10 mouse cellular contexts compared by ENCODE assay signal in the genomic region with DNA sequence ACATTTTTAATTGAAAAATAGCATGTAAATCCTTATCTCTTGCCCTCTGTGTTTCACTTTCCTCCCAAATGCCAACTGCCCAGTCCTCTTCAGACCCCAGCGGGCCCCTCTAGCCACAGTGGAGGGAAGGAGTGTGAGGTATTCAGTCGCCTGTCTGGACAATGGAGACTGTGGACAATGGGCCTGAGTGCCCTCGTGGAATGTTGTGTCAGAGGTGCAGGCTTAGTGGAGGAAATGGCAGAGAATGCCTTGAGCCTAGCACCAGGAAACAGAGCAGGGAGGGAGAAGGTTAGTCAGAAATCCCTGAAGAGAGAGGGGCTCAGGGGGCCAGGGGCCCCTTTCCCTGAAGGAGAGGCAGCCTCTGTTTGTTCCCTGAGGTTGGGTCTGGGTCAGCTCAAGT.
A peak's percentile ranks its signal among the peaks of the same experiment; 100 is the strongest.
DNase-seq lines count a peak whose midpoint lies in the region; ATAC-seq lines count a peak whose summit lies in the region.
"Had no signal": no experiment of that assay in that cellular context is flagged by ENCODE, and none has a peak within 500 bp of the region (broad histone marks: within the 10 kb centered on the region; RNA-seq: fewer than 3 reads in every experiment).

No protein-coding gene starts in this region.

- no peaks in the 10 kb centered on the region for H3K27me3 ChIP-seq in forebrain, embryonic 11.5 days (ENCODE audit: control insufficient read depth, insufficient read depth, low read length)
- H3K27me3 ChIP-seq in forebrain, embryonic 16.5 days (replicated peaks; ENCODE audit: control insufficient read depth, insufficient read depth, low read length), result no peaks in the 10 kb centered on the region
- no peaks in the 10 kb centered on the region for H3K27me3 ChIP-seq in kidney, embryonic 15.5 days
- H3K27me3 ChIP-seq in intestine, embryonic 14.5 days (replicated peaks; ENCODE audit: control insufficient read depth, insufficient read depth, low read length), result no peaks in the 10 kb centered on the region

- H3K4me1 ChIP-seq in forebrain, embryonic 11.5 days (replicated peaks; ENCODE audit: control insufficient read depth, insufficient read depth, low read length), result peaks cover 2% of the 10 kb centered on the region; the same call in 1 of the 2 replicates
- no peaks in the 10 kb centered on the region; the same call in 1 of the 2 replicates for H3K4me1 ChIP-seq in forebrain, embryonic 16.5 days (replicated peaks; ENCODE audit: control insufficient read depth, insufficient read depth, low read length)
- peaks cover 75% of the 10 kb centered on the region for H3K4me1 ChIP-seq in kidney, embryonic 15.5 days
- peaks cover 55% of the 10 kb centered on the region for H3K4me1 ChIP-seq in intestine, embryonic 14.5 days (replicated peaks; ENCODE audit: control insufficient read depth, insufficient read depth, low read length)

- 11% methylated on average over 3 of the region's 3 CpGs for WGBS in forebrain, embryonic 11.5 days
- 11% methylated on average over 3 of the region's 3 CpGs for WGBS in forebrain, embryonic 16.5 days
- 20% methylated on average over 3 of the region's 3 CpGs for WGBS in kidney, embryonic 15.5 days
- WGBS in intestine, embryonic 14.5 days, result 48% methylated on average over 3 of the region's 3 CpGs

- peak; percentile 73 for ATAC-seq in forebrain, embryonic 11.5 days (replicated peaks; ENCODE audit: low FRiP score)
- ATAC-seq in forebrain, embryonic 16.5 days, result no peak
- ATAC-seq in kidney, embryonic 15.5 days (replicated peaks; ENCODE audit: low FRiP score), result no peak
- ATAC-seq in intestine, embryonic 14.5 days (replicated peaks; ENCODE audit: low FRiP score, low TSS enrichment, low read depth), result no peak

- no peak overlapping the region for H3K4me3 ChIP-seq in forebrain, embryonic 11.5 days (ENCODE audit: low read depth, low read length)
- H3K4me3 ChIP-seq in forebrain, embryonic 16.5 days (replicated peaks; ENCODE audit: low read length), result no peak overlapping the region
- no peak overlapping the region for H3K4me3 ChIP-seq in kidney, embryonic 15.5 days (replicated peaks)
- H3K4me3 ChIP-seq in intestine, embryonic 14.5 days (ENCODE audit: low read depth, low read length), result no peak overlapping the region

- H3K27ac ChIP-seq in forebrain, embryonic 11.5 days (ENCODE audit: low read depth, low read length), result no peak overlapping the region
- no peak overlapping the region for H3K27ac ChIP-seq in forebrain, embryonic 16.5 days (ENCODE audit: low read length)
- H3K27ac ChIP-seq in kidney, embryonic 15.5 days, result peak overlapping the region; percentile 73
- H3K27ac ChIP-seq in intestine, embryonic 14.5 days (ENCODE audit: low read depth), result peak overlapping the region; percentile 24; the same call in 1 of the 2 replicates

- DNase-seq in forebrain, embryonic 11.5 days (ENCODE audit: low spot score), result no peak
- no peak for DNase-seq in kidney, postnatal 10 days
- DNase-seq in Muller cell, postnatal 12 days (ENCODE audit: inconsistent ontology term), result peak; percentile 69
- DNase-seq in intestine, embryonic 14.5 days (ENCODE audit: low spot score), result no peak
- no peak for DNase-seq in right cerebral cortex, postnatal 36 days (ENCODE audit: low spot score in 2 of 2)
- no peak for DNase-seq in layer of hippocampus, adult 9-10 months (ENCODE audit: low spot score)
- DNase-seq: kidney, adult 18-20 months had no signal

- no peak overlapping the region for H3K4me2 ChIP-seq in forebrain, embryonic 11.5 days (ENCODE audit: low read depth, low read length, severe bottlenecking)
- H3K4me2 ChIP-seq in forebrain, embryonic 16.5 days (ENCODE audit: low read length), result no peak overlapping the region
- no peak overlapping the region for H3K4me2 ChIP-seq in kidney, embryonic 15.5 days
- no peak overlapping the region for H3K4me2 ChIP-seq in intestine, embryonic 14.5 days (ENCODE audit: low read length)

- no peak overlapping the region for H3K9ac ChIP-seq in forebrain, embryonic 11.5 days (ENCODE audit: low read length)
- H3K9ac ChIP-seq in forebrain, embryonic 16.5 days (replicated peaks; ENCODE audit: low read depth, low read length), result no peak overlapping the region
- no peak overlapping the region for H3K9ac ChIP-seq in kidney, embryonic 15.5 days
- H3K9ac ChIP-seq in intestine, embryonic 14.5 days (ENCODE audit: low read length), result no peak overlapping the region

- H3K36me3 ChIP-seq in forebrain, embryonic 11.5 days (ENCODE audit: control insufficient read depth, insufficient read depth, low read length), result no peaks in the 10 kb centered on the region
- no peaks in the 10 kb centered on the region for H3K36me3 ChIP-seq in forebrain, embryonic 16.5 days (ENCODE audit: control insufficient read depth, insufficient read depth)
- H3K36me3 ChIP-seq in kidney, embryonic 15.5 days, result no peaks in the 10 kb centered on the region
- H3K36me3 ChIP-seq in intestine, embryonic 14.5 days (ENCODE audit: control insufficient read depth, insufficient read depth, low read length), result no peaks in the 10 kb centered on the region
- H3K36me3 ChIP-seq: G1E had no signal

- no peaks in the 10 kb centered on the region for H3K9me3 ChIP-seq in forebrain, embryonic 11.5 days (ENCODE audit: control insufficient read depth, low read length)
- no peaks in the 10 kb centered on the region for H3K9me3 ChIP-seq in forebrain, embryonic 16.5 days (ENCODE audit: control insufficient read depth, low read length)
- H3K9me3 ChIP-seq in kidney, embryonic 15.5 days (replicated peaks), result no peaks in the 10 kb centered on the region
- H3K9me3 ChIP-seq in intestine, embryonic 14.5 days (ENCODE audit: control insufficient read depth, low read length), result no peaks in the 10 kb centered on the region

Comparison
In these comparisons a context has a peak if more than half of its experiments do, and no peak if none do; other contexts are left out.
1. H3K27ac ChIP-seq: peak in kidney, embryonic 15.5 days (single experiment) and intestine, embryonic 14.5 days (single experiment); none in forebrain, embryonic 11.5 days (single experiment) and forebrain, embryonic 16.5 days (single experiment).